Mouse (Mus musculus): ENCODE measurements around the gene Kalrn. TPM values are rescaled to one million over a fixed set of nuclear protein-coding genes. Genes with fewer than 3 reads are reported as not detected.

The Kalrn gene
- polyA plus RNA-seq, 1 experiment from 2014 or later = 11.3 TPM

GRCm38 (mm10) chr16:34487823-34488222 lies 85.5 kb downstream of the Kalrn start:
- Histone ChIP-seq H3K4me3 (no peak overlapping the region), H3K4me1 (peaks cover 34% of the 10 kb centered on the region), H3K36me3 (no peaks in the 10 kb centered on the region), H3K9me3 (replicated peaks) (no peaks in the 10 kb centered on the region), H3K27me3 (ENCODE audit: low read depth, poor library complexity, severe bottlenecking) (no peaks in the 10 kb centered on the region), H3K27ac (replicated peaks) (no peak overlapping the region)
- DNase-seq (ENCODE audit: low spot score) = no peak
- 88% methylated on average over 5 of the region's 5 CpGs for WGBS

GRCm38 (mm10) chr16:34487268-34487667 lies 86.1 kb downstream of the Kalrn start:
- WGBS = 92% methylated on average over 7 of the region's 7 CpGs
- Histone ChIP-seq H3K9me3 (replicated peaks) (no peaks in the 10 kb centered on the region), H3K27me3 (ENCODE audit: low read depth, poor library complexity, severe bottlenecking) (no peaks in the 10 kb centered on the region), H3K4me3 (no peak overlapping the region), H3K4me1 (peaks cover 34% of the 10 kb centered on the region), H3K27ac (replicated peaks) (no peak overlapping the region), H3K36me3 (no peaks in the 10 kb centered on the region)
- no peak for DNase-seq (ENCODE audit: low spot score)

- no peaks in the 10 kb centered on the region for H3K36me3 ChIP-seq
- no peak overlapping the region for H3K27ac ChIP-seq (replicated peaks)
- no peaks in the 10 kb centered on the region for H3K9me3 ChIP-seq (replicated peaks)
- H3K4me3 ChIP-seq = no peak overlapping the region
- no peak for DNase-seq (ENCODE audit: low spot score)
- WGBS = 83% methylated on average over 6 of the region's 6 CpGs
- H3K27me3 ChIP-seq (ENCODE audit: low read depth, poor library complexity, severe bottlenecking) = no peaks in the 10 kb centered on the region
- H3K4me1 ChIP-seq = peaks cover 24% of the 10 kb centered on the region
Observed at GRCm38 (mm10) chr16:34485483-34485882, 87.8 kb downstream of the Kalrn start.

- Histone ChIP-seq H3K27ac (replicated peaks) (no peak overlapping the region), H3K27me3 (ENCODE audit: low read depth, poor library complexity, severe bottlenecking) (no peaks in the 10 kb centered on the region), H3K4me3 (no peak overlapping the region), H3K9me3 (replicated peaks) (no peaks in the 10 kb centered on the region), H3K4me1 (peaks cover 20% of the 10 kb centered on the region), H3K36me3 (no peaks in the 10 kb centered on the region)
- 65% methylated on average over 3 of the region's 3 CpGs for WGBS
- no peak for DNase-seq (ENCODE audit: low spot score)
Observed at GRCm38 (mm10) chr16:34484921-34485320, 88.4 kb downstream of the Kalrn start.

GRCm38 (mm10) chr16:34484213-34484612 lies 89.1 kb downstream of the Kalrn start:
- H3K4me3 ChIP-seq = no peak overlapping the region
- H3K4me1 ChIP-seq = peaks cover 17% of the 10 kb centered on the region
- 91% methylated on average over 1 of the region's 1 CpGs for WGBS
- H3K27me3 ChIP-seq (ENCODE audit: low read depth, poor library complexity, severe bottlenecking) = no peaks in the 10 kb centered on the region
- DNase-seq (ENCODE audit: low spot score) = no peak
- H3K9me3 ChIP-seq (replicated peaks) = no peaks in the 10 kb centered on the region
- no peaks in the 10 kb centered on the region for H3K36me3 ChIP-seq
- H3K27ac ChIP-seq (replicated peaks) = no peak overlapping the region

- no peak overlapping the region for H3K4me3 ChIP-seq
- no peaks in the 10 kb centered on the region for H3K9me3 ChIP-seq (replicated peaks)
- no peaks in the 10 kb centered on the region for H3K36me3 ChIP-seq
- H3K4me1 ChIP-seq = peaks cover 15% of the 10 kb centered on the region
- no peaks in the 10 kb centered on the region for H3K27me3 ChIP-seq (ENCODE audit: low read depth, poor library complexity, severe bottlenecking)
- no peak for DNase-seq (ENCODE audit: low spot score)
- H3K27ac ChIP-seq (replicated peaks) = no peak overlapping the region
- 88% methylated on average over 6 of the region's 6 CpGs for WGBS
Observed at GRCm38 (mm10) chr16:34483716-34484115, 89.6 kb downstream of the Kalrn start.

GRCm38 (mm10) chr16:34474741-34475140 lies 98.6 kb downstream of the Kalrn start:
- H3K9me3 ChIP-seq (replicated peaks) = no peaks in the 10 kb centered on the region
- H3K27ac ChIP-seq (replicated peaks) = peak overlapping the region; percentile 29; the same call in 1 of the 2 replicates
- no peaks in the 10 kb centered on the region for H3K27me3 ChIP-seq (ENCODE audit: low read depth, poor library complexity, severe bottlenecking)
- no peaks in the 10 kb centered on the region for H3K36me3 ChIP-seq
- WGBS = 78% methylated on average over 4 of the region's 4 CpGs
- no peak for DNase-seq (ENCODE audit: low spot score)
- no peak overlapping the region for H3K4me3 ChIP-seq
- peaks cover 56% of the 10 kb centered on the region for H3K4me1 ChIP-seq

GRCm38 (mm10) chr16:34473891-34474290 lies 99.4 kb downstream of the Kalrn start:
- H3K27ac ChIP-seq (replicated peaks) = peak overlapping the region; percentile 29
- H3K36me3 ChIP-seq = no peaks in the 10 kb centered on the region
- no peaks in the 10 kb centered on the region for H3K27me3 ChIP-seq (ENCODE audit: low read depth, poor library complexity, severe bottlenecking)
- H3K4me3 ChIP-seq = no peak overlapping the region
- no peak for DNase-seq (ENCODE audit: low spot score)
- H3K4me1 ChIP-seq = peaks cover 64% of the 10 kb centered on the region
- 59% methylated on average over 4 of the region's 4 CpGs for WGBS
- no peaks in the 10 kb centered on the region for H3K9me3 ChIP-seq (replicated peaks)

GRCm38 (mm10) chr16:34471441-34471840 lies 101.9 kb downstream of the Kalrn start:
- Histone ChIP-seq H3K27me3 (ENCODE audit: low read depth, poor library complexity, severe bottlenecking) (no peaks in the 10 kb centered on the region), H3K27ac (replicated peaks) (no peak overlapping the region), H3K4me1 (peaks cover 85% of the 10 kb centered on the region), H3K9me3 (replicated peaks) (no peaks in the 10 kb centered on the region), H3K36me3 (no peaks in the 10 kb centered on the region), H3K4me3 (no peak overlapping the region)
- 86% methylated on average over 4 of the region's 4 CpGs for WGBS
- no peak for DNase-seq (ENCODE audit: low spot score)

- H3K4me3 ChIP-seq = no peak overlapping the region
- H3K27ac ChIP-seq (replicated peaks) = no peak overlapping the region; the same call in 1 of the 2 replicates
- WGBS = 86% methylated on average over 5 of the region's 5 CpGs
- peaks cover 84% of the 10 kb centered on the region for H3K4me1 ChIP-seq
- no peak for DNase-seq (ENCODE audit: low spot score)
- no peaks in the 10 kb centered on the region for H3K36me3 ChIP-seq
- H3K27me3 ChIP-seq (ENCODE audit: low read depth, poor library complexity, severe bottlenecking) = no peaks in the 10 kb centered on the region
- no peaks in the 10 kb centered on the region for H3K9me3 ChIP-seq (replicated peaks)
Observed at GRCm38 (mm10) chr16:34470343-34470742, 103.0 kb downstream of the Kalrn start.

GRCm38 (mm10) chr16:34469277-34469868 lies 104.0 kb downstream of the Kalrn start:
- Histone ChIP-seq H3K9me3 (replicated peaks) (no peaks in the 10 kb centered on the region), H3K4me1 (peaks cover 74% of the 10 kb centered on the region), H3K36me3 (no peaks in the 10 kb centered on the region), H3K27ac (replicated peaks) (peak overlapping the region; percentile 52), H3K4me3 (no peak overlapping the region), H3K27me3 (ENCODE audit: low read depth, poor library complexity, severe bottlenecking) (no peaks in the 10 kb centered on the region)
- DNase-seq (ENCODE audit: low spot score) = no peak
- WGBS = 58% methylated on average over 8 of the region's 8 CpGs

- Histone ChIP-seq H3K36me3 (no peaks in the 10 kb centered on the region), H3K27ac (replicated peaks) (no peak overlapping the region), H3K27me3 (ENCODE audit: low read depth, poor library complexity, severe bottlenecking) (no peaks in the 10 kb centered on the region), H3K9me3 (replicated peaks) (no peaks in the 10 kb centered on the region), H3K4me3 (no peak overlapping the region), H3K4me1 (peaks cover 47% of the 10 kb centered on the region)
- no peak for DNase-seq (ENCODE audit: low spot score)
- WGBS = 77% methylated on average over 4 of the region's 4 CpGs
Observed at GRCm38 (mm10) chr16:34466649-34467048, 106.7 kb downstream of the Kalrn start.

GRCm38 (mm10) chr16:34456314-34456713 lies 117.0 kb downstream of the Kalrn start:
- peaks cover 11% of the 10 kb centered on the region; the same call in 1 of the 2 replicates for H3K4me1 ChIP-seq
- no peaks in the 10 kb centered on the region for H3K27me3 ChIP-seq (ENCODE audit: low read depth, poor library complexity, severe bottlenecking)
- no peak overlapping the region for H3K4me3 ChIP-seq
- no peaks in the 10 kb centered on the region for H3K9me3 ChIP-seq (replicated peaks)
- no peak for DNase-seq (ENCODE audit: low spot score)
- WGBS = 93% methylated on average over 7 of the region's 7 CpGs
- H3K27ac ChIP-seq (replicated peaks) = no peak overlapping the region
- H3K36me3 ChIP-seq = no peaks in the 10 kb centered on the region; the same call in 1 of the 2 replicates

GRCm38 (mm10) chr16:34445666-34446065 lies 127.7 kb downstream of the Kalrn start:
- no peak for DNase-seq (ENCODE audit: low spot score)
- Histone ChIP-seq H3K4me3 (no peak overlapping the region), H3K27me3 (ENCODE audit: low read depth, poor library complexity, severe bottlenecking) (no peaks in the 10 kb centered on the region), H3K9me3 (replicated peaks) (no peaks in the 10 kb centered on the region), H3K36me3 (no peaks in the 10 kb centered on the region), H3K4me1 (peaks cover 10% of the 10 kb centered on the region), H3K27ac (replicated peaks) (no peak overlapping the region)
- WGBS = 86% methylated on average over 7 of the region's 7 CpGs

Data from midbrain, embryonic 10.5 days (tissue).